Mouse (Mus musculus): ENCODE results near the gene Ganc.

DNA sequence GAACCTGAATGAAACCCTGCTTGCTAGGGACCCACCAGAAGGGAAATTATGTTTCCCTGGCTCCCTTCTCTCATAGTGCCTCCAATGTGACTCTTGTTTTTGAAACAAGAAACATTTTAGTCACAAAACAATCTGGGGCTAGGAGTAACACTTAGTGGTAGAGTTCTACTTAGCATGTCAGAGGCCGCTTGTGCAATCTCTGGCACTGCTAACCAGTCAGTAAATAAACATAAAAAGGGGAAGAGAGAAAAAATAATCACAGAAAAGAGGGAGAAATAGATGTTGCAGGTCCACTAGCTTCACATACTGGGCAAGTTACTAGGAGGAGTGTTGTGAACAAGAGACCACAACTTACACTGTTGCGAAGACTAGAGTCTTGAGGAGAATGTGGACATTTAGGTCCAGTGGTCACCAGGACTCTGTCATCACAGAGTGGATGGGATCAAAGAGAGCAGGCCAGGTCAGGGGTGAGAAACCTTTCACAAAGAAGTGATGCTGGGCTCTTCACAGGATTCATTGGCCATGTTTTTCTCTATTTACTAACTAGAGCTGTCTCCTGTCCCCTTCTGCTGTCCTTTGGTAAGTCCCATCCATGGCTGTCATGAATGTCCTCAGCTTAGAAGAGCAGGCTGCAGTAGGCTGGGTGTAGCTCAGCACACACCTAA lies 61.2 kb downstream of the Ganc start:
- TF ChIP-seq MAFK (IDR thresholded peaks at IDR 0.05; ENCODE audit: insufficient read depth, low read depth, low read length) = no peak
- no peak for TF ChIP-seq ZNF384 (IDR thresholded peaks at IDR 0.05; ENCODE audit: low read depth, low read length)
- no peak for TF ChIP-seq ZC3H11A (IDR thresholded peaks at IDR 0.05; ENCODE audit: borderline replicate concordance, low read depth, low read length)
- TF ChIP-seq CHD2 (IDR thresholded peaks at IDR 0.05; ENCODE audit: low read depth, low read length) = no peak
